Mouse (Mus musculus): ENCODE measurements around the gene Gm9913.
A peak's percentile ranks its signal among the peaks of the same experiment; 100 is the strongest.

Gm9913 gene

DNA sequence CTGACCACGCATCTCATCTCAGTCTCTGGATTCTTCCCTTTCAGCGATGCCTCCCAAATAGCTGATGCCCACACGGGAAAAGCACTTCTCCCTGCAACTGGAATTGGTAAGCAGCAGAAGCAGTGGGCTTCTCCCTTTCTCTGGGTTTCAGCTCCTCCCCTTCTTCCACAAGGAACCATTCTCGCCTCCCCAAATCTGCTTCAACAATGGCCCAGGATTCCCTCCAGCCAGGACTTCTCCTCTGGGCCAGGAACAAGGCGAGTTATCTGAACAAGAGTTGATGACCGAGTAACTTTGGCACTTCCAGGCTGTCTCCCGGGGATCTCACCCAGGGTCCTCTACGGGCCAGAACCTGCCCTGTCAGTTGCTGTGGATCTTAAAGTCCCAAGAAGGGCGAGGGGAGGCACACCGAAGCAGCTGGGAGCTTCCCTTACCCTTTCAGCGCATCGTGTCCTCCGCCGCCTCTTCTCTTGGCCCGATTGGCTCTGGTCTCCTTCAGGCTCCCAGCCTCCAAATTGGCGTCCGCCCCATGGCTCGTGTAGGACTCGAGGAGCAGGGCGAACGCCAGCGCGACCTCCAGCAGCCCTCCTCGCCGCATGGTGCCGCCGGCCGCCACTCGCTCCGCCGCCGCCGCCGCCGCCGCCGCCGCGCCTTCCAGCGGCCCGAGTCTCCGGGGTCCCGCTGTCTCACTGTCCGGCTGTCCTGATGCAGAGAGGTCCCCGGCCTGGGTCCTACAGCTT is at the start of gene Gm9913:
Gm9913 (plus strand) TSS at position 84 of the 740 bp plus-strand sequence.
- peak; percentile 62 for DNase-seq (ENCODE audit: inconsistent ontology term)

DNA sequence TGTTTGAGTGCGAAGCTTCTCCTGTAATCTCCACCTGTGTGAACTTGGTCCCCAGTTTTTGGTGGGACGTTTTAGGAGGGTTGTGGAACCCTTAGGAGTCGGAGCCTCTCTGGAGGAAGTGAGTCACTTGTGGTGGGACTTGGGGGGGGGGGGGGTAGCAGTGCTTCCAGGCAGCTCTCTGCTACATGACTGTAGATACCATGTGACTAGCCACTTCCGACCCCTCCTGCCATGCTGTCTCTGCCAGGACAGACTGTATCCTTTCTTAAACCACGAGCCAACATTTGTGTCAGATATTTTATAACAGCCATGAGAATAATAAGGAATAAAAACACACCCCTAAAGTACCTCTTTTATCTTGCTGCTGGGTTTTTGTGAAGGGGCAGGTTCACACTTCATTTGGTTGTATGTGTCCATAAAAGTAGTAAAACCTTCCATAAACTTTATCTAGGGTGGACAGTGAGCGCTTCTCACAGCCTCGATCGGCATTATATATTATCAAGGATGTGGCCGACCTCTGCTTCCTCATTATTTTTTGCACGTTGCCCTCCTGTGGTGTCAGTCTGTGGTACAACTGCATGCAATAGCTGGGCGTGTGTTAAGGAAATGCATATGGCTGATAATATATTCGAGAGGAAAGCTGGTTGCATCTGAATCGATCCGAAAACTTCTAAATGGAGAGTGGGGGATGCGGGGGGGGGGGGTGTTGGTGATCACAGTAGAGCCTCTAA is 48.7 kb upstream of the Gm9913 start:
- no peak for DNase-seq (ENCODE audit: inconsistent ontology term)

GRCm38 (mm10) chr2:125459087-125459486 is 45.8 kb upstream of the Gm9913 start:
- no peak for DNase-seq (ENCODE audit: inconsistent ontology term)

DNA sequence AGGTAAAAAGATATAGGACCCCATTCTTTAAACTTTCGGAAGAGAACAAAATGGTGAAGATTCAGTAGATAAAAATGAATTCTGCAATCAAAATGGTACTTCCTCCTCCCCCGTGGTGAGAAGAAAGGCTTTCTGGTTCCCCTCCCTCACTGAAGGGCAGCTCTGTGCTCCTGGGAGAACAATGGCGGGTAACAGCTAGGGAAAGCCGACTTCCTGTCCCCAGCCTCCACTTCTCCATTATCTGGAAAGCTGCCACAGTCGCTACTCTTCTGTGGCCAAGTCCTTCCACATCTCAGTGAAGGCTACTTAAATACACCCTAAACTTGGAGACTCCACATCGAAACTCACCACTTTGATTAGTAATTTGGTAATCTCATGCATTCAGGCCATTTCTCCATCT is 40.9 kb upstream of the Gm9913 start:
- no peak for DNase-seq (ENCODE audit: inconsistent ontology term)

- DNase-seq (ENCODE audit: inconsistent ontology term), result peak; percentile 51
These were observed 34.2 kb upstream of the Gm9913 start for GRCm38 (mm10) chr2:125470553-125471295.

DNA sequence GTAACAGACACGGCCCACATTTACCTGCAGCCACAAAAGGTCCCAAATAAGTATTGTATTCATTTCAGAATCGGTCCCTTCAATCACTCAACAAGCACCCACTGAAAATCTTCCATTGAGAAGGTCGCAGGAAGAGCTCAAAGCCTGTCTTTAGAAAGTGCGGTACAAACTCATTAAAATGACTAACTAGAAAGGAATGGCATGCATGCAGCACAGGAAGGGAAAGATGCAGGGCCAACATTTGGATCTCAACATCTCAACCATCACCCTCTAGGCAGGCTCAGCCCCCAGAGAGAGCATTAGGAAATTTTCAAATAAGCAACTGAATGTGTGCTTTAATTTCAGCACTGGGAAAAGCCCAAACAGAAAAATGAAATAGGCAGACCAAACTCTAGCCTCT is 33.2 kb upstream of the Gm9913 start:
- DNase-seq (ENCODE audit: inconsistent ontology term), result peak; percentile 66

DNA sequence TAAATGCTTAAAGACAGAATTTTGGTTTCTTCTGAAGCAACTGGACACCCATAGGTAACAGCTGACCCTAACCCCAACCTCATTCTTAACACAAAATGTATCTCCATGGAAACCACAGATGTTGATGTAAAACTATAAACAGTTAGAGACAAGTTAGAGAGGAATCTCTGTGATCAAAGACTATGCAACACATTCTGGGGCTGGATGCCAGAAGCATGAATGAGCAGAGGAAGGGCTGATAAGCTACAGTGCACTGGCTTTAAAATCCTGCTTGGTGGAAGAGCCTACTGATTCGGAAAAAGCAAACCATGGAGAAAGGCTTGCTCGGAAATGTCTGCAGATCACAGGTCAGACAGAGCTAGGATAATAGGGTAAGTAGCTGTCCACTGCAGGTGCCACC is 31.7 kb upstream of the Gm9913 start:
- DNase-seq (ENCODE audit: inconsistent ontology term), result peak; percentile 33

GRCm38 (mm10) chr2:125474690-125475089 is 30.2 kb upstream of the Gm9913 start:
- DNase-seq (ENCODE audit: inconsistent ontology term), result no peak

DNA sequence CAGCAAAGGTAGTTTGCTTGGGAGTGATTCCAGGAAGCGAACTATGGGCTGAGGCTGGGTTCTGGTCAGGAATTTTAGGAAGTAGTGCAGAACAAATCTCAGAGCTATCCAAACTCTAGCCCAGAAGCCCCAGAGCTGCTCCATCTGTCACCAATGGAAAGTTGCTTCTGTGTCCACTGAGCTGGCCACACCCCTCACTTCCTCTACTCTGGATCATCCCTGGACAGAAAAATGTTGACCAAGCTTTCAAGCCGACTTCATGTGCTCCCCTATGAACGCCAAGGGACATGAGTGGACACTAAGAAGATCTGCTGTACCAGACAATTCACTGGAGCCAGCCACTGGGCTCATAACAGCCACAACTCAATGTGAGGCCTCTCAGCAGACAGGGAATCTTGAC is 28.7 kb upstream of the Gm9913 start:
- DNase-seq (ENCODE audit: inconsistent ontology term), result no peak

- no peak for DNase-seq (ENCODE audit: inconsistent ontology term)
These were observed 27.5 kb upstream of the Gm9913 start for GRCm38 (mm10) chr2:125477367-125477766.

GRCm38 (mm10) chr2:125478705-125479104 is 26.2 kb upstream of the Gm9913 start:
- no peak for DNase-seq (ENCODE audit: inconsistent ontology term)

GRCm38 (mm10) chr2:125480057-125480456 is 24.8 kb upstream of the Gm9913 start:
- peak; percentile 46 for DNase-seq (ENCODE audit: inconsistent ontology term)

DNA sequence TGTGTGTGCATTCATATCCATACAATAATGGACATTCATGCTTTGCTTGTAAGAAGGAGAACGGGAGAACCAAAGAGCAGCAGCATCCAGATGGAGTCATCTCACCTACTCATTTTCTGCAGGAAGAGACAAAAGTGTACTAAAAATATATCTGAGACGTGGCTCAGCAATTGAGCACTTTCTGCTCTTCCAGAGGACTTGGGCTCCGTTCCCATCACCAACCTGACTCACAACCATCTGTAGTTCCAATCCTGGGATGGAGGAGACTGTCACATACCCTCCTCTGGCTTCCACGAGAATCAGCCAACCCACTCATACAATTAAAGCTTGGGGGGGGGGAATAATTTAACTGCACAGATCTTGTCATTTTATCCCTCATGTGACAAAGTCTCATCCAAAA is 23.8 kb upstream of the Gm9913 start:
- DNase-seq (ENCODE audit: inconsistent ontology term), result no peak

GRCm38 (mm10) chr2:125481531-125482317 is 23.2 kb upstream of the Gm9913 start:
- DNase-seq (ENCODE audit: inconsistent ontology term), result no peak

GRCm38 (mm10) chr2:125484164-125484563 is 20.7 kb upstream of the Gm9913 start:
- no peak for DNase-seq (ENCODE audit: inconsistent ontology term)

DNA sequence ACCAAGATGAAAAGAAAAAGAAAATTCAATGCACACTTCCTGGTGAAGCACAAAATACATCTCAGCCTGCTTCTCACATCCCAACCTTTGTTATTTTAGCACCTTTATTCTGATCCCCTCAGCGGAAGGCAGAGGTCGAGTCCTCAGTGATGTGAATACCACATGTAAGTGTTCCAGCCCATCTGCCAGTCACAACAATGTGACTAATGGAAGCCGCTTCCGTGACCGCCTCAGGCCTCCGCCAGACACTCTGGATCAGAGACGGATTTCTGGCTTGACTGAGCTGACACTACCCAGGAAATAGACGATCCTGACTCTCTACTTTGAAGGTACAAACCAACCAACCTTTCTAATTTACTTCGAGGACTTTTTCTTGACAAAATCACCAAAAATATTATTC is 20.0 kb upstream of the Gm9913 start:
- no peak for DNase-seq (ENCODE audit: inconsistent ontology term)

GRCm38 (mm10) chr2:125489979-125490378 is 14.9 kb upstream of the Gm9913 start:
- no peak for DNase-seq (ENCODE audit: inconsistent ontology term)

GRCm38 (mm10) chr2:125492050-125492900 is 12.6 kb upstream of the Gm9913 start:
- DNase-seq (ENCODE audit: inconsistent ontology term), result no peak

DNA sequence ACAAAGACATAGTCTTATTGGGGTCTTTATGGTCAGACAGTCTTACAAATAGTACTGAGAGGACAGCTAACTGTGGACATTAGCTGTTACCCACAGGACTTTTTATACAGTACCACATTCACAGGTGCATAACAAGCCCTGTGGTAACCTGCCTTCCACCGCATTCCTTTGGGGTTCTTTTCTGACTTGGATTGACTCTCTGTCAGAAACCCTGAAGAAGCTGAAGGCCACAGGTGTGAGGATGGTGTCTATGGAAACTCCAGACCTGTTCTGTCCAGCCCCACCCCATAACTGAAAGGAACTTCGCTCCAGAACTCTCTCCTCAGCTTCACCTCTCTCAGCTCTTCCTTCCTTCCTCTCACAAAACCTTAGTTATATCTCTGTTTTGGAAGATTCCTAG is 10.6 kb upstream of the Gm9913 start:
- DNase-seq (ENCODE audit: inconsistent ontology term), result no peak

Data from Muller cell, postnatal 12 days (primary cell).